26 mouse cellular contexts compared by ENCODE assay signal in the genomic region with DNA sequence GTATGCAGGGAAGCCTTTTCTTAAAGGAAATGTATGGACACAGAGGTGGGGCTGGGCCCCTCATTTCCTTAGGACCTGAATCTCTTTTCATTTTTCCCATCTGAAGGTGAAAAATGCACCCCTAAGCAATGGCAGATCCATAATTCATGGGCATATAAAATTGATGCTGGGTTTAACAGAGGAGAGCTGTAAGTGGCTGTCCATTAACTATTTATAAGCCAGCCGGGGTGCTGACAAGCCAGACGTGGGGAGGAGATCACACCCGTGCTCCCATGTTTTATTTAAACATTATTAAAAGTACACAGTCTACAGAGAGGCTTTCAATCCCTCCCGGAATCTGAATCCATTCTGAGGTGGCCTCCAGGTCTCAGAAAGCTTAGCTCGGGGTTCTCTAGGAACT.
DNase-seq lines count a peak whose midpoint lies in the region; ATAC-seq and TF ChIP-seq lines count a peak whose summit lies in the region.
"Had no signal": no experiment of that assay in that cellular context is flagged by ENCODE, and none has a peak within 500 bp of the region (broad histone marks: within the 10 kb centered on the region; RNA-seq: fewer than 3 reads in every experiment).

No protein-coding gene starts in this region.

- no peak overlapping the region for H3K9ac ChIP-seq in hindbrain, embryonic 13.5 days
- no peak overlapping the region for H3K9ac ChIP-seq in hindbrain, embryonic 11.5 days (ENCODE audit: low read depth, low read length)
- H3K9ac ChIP-seq in midbrain, embryonic 14.5 days (replicated peaks; ENCODE audit: low read length) = no peak overlapping the region
- H3K9ac ChIP-seq: embryonic facial prominence, embryonic 15.5 days; forebrain, embryonic 12.5 days; forebrain, postnatal 0 days; liver, embryonic 12.5 days; liver, postnatal 0 days; stomach, embryonic 15.5 days had no signal

- WGBS in hindbrain, embryonic 13.5 days = 53% methylated on average over 5 of the region's 5 CpGs
- WGBS in hindbrain, embryonic 11.5 days = 67% methylated on average over 5 of the region's 5 CpGs
- 32% methylated on average over 5 of the region's 5 CpGs for WGBS in midbrain, embryonic 14.5 days

- no peak for TF ChIP-seq CTCF in brain, embryonic 14.5 days (IDR thresholded peaks at IDR 0.05; ENCODE audit: borderline replicate concordance, extremely low read depth, insufficient read depth, insufficient read length)

- no peaks in the 10 kb centered on the region for H3K36me3 ChIP-seq in hindbrain, embryonic 13.5 days
- H3K36me3 ChIP-seq in hindbrain, embryonic 11.5 days (ENCODE audit: control insufficient read depth, insufficient read depth, low read length) = no peaks in the 10 kb centered on the region
- no peaks in the 10 kb centered on the region for H3K36me3 ChIP-seq in midbrain, embryonic 14.5 days (ENCODE audit: control insufficient read depth, insufficient read depth, low read length)
- H3K36me3 ChIP-seq: embryonic facial prominence, embryonic 10.5 days; embryonic facial prominence, embryonic 15.5 days; forebrain, embryonic 12.5 days; G1E; liver, embryonic 12.5 days; stomach, embryonic 15.5 days had no signal

- no peak for DNase-seq in hindbrain, embryonic 11.5 days (ENCODE audit: low spot score)
- DNase-seq in brain, embryonic 14.5 days (ENCODE audit: low read depth) = peak; percentile 65
- peak; percentile 80 for DNase-seq in midbrain, embryonic 14.5 days
- DNase-seq in retina, embryonic 14.5 days (ENCODE audit: low spot score) = peak; percentile 71
- no peak for DNase-seq in urinary bladder, postnatal 36 days (ENCODE audit: low spot score in 2 of 2)
- no peak for DNase-seq in heart, adult 11 months
- DNase-seq: adrenal gland, adult 8-10 months; cerebellum, adult 8-10 months; cerebellum, postnatal 25 days; forebrain, postnatal 0 days; gastrocnemius, postnatal 10 days; heart, postnatal 14 days; kidney, postnatal 25 days; left cerebral cortex, postnatal 4 days; liver, postnatal 0 days; lung, postnatal 36 days; right cerebral cortex, postnatal 25 days had no signal

- no peak overlapping the region for H3K4me2 ChIP-seq in hindbrain, embryonic 13.5 days
- H3K4me2 ChIP-seq in hindbrain, embryonic 11.5 days (replicated peaks; ENCODE audit: low read depth, low read length) = no peak overlapping the region
- H3K4me2 ChIP-seq in midbrain, embryonic 14.5 days (ENCODE audit: low read length) = no peak overlapping the region
- H3K4me2 ChIP-seq: embryonic facial prominence, embryonic 15.5 days; forebrain, embryonic 12.5 days; liver, embryonic 12.5 days; stomach, embryonic 15.5 days had no signal

- 0 out of 2 replicates have a peak overlapping the region, but pooled peaks have one; percentile 26 for H3K27ac ChIP-seq in hindbrain, embryonic 13.5 days
- no peak overlapping the region for H3K27ac ChIP-seq in hindbrain, embryonic 11.5 days (ENCODE audit: low read depth, low read length)
- H3K27ac ChIP-seq in midbrain, embryonic 14.5 days (replicated peaks; ENCODE audit: low read depth, low read length) = peak overlapping the region; percentile 81
- H3K27ac ChIP-seq: embryonic facial prominence, embryonic 10.5 days; embryonic facial prominence, embryonic 15.5 days; forebrain, embryonic 12.5 days; layer of hippocampus, adult 2 months; liver, embryonic 12.5 days; stomach, embryonic 15.5 days had no signal

- no peak for ATAC-seq in hindbrain, embryonic 13.5 days (ENCODE audit: low FRiP score)
- ATAC-seq in hindbrain, embryonic 11.5 days (ENCODE audit: low FRiP score) = no peak
- peak; percentile 73; the same call in 1 of the 2 replicates for ATAC-seq in midbrain, embryonic 14.5 days (ENCODE audit: low FRiP score, low TSS enrichment)
- ATAC-seq: forebrain, postnatal 0 days; intestine, postnatal 0 days; liver, embryonic 12.5 days; liver, postnatal 0 days had no signal

- 0 out of 2 replicates have a peak, but pooled peaks cover 10% of the 10 kb centered on the region for H3K27me3 ChIP-seq in hindbrain, embryonic 13.5 days
- H3K27me3 ChIP-seq in hindbrain, embryonic 11.5 days (ENCODE audit: control insufficient read depth, insufficient read depth, low read length) = no peaks in the 10 kb centered on the region
- H3K27me3 ChIP-seq in midbrain, embryonic 14.5 days (ENCODE audit: control insufficient read depth, insufficient read depth, low read length) = no peaks in the 10 kb centered on the region
- H3K27me3 ChIP-seq: embryonic facial prominence, embryonic 15.5 days; stomach, embryonic 15.5 days had no signal

- H3K4me3 ChIP-seq in hindbrain, embryonic 13.5 days = no peak overlapping the region
- H3K4me3 ChIP-seq in hindbrain, embryonic 11.5 days (ENCODE audit: low read depth, low read length) = no peak overlapping the region
- H3K4me3 ChIP-seq in midbrain, embryonic 14.5 days (replicated peaks; ENCODE audit: low read depth, low read length) = no peak overlapping the region
- H3K4me3 ChIP-seq: embryonic facial prominence, embryonic 10.5 days; embryonic facial prominence, embryonic 15.5 days; forebrain, embryonic 12.5 days; layer of hippocampus, adult 2 months; liver, embryonic 12.5 days; stomach, embryonic 15.5 days had no signal

- no peaks in the 10 kb centered on the region for H3K9me3 ChIP-seq in hindbrain, embryonic 13.5 days
- no peaks in the 10 kb centered on the region for H3K9me3 ChIP-seq in hindbrain, embryonic 11.5 days (ENCODE audit: control insufficient read depth, low read length)
- H3K9me3 ChIP-seq in midbrain, embryonic 14.5 days (ENCODE audit: control insufficient read depth, low read length) = no peaks in the 10 kb centered on the region
- H3K9me3 ChIP-seq: embryonic facial prominence, embryonic 15.5 days; forebrain, embryonic 12.5 days; stomach, embryonic 15.5 days had no signal

- TF ChIP-seq POLR2A in brain, embryonic 14.5 days (IDR thresholded peaks at IDR 0.05; ENCODE audit: borderline replicate concordance, extremely low read depth, insufficient read depth, insufficient read length, poor library complexity, severe bottlenecking) = no peak

- peaks cover 33% of the 10 kb centered on the region for H3K4me1 ChIP-seq in hindbrain, embryonic 13.5 days (replicated peaks)
- H3K4me1 ChIP-seq in hindbrain, embryonic 11.5 days (replicated peaks; ENCODE audit: control insufficient read depth, insufficient read depth, low read length) = no peaks in the 10 kb centered on the region
- H3K4me1 ChIP-seq in midbrain, embryonic 14.5 days (ENCODE audit: control insufficient read depth, insufficient read depth, low read length) = peaks cover 28% of the 10 kb centered on the region
- H3K4me1 ChIP-seq: embryonic facial prominence, embryonic 15.5 days; liver, embryonic 12.5 days; stomach, embryonic 15.5 days had no signal

Comparison
In these comparisons a context has a peak if more than half of its experiments do, and no peak if none do; other contexts are left out.
1. DNase-seq: peak in brain, embryonic 14.5 days (single experiment), midbrain, embryonic 14.5 days (single experiment) and retina, embryonic 14.5 days (single experiment); none in hindbrain, embryonic 11.5 days (single experiment), urinary bladder, postnatal 36 days (0 of 2) and heart, adult 11 months (single experiment).